Mouse (Mus musculus): ENCODE measurements around the gene Dmp1. TPM values are rescaled to one million over a fixed set of nuclear protein-coding genes. Genes with fewer than 3 reads are reported as not detected.

The Dmp1 gene
- polyA plus RNA-seq, 2 experiments: 3.0 to 5.8 TPM

- Histone ChIP-seq H3K9me3 (ENCODE audit: control insufficient read depth, low read length) (no peaks in the 10 kb centered on the region), H3K9ac (ENCODE audit: low read depth, low read length, severe bottlenecking) (no peak overlapping the region), H3K4me1 (ENCODE audit: control insufficient read depth, insufficient read depth, low read length) (no peaks in the 10 kb centered on the region), H3K36me3 (ENCODE audit: control insufficient read depth, insufficient read depth, low read length) (no peaks in the 10 kb centered on the region), H3K27ac (replicated peaks; ENCODE audit: low read depth, low read length) (no peak overlapping the region), H3K4me2 (replicated peaks; ENCODE audit: low read depth, low read length, severe bottlenecking) (no peak overlapping the region), H3K4me3 (replicated peaks; ENCODE audit: low read length) (no peak overlapping the region), H3K27me3 (ENCODE audit: control insufficient read depth, insufficient read depth, low read length) (no peaks in the 10 kb centered on the region)
- 35% methylated on average over 4 of the region's 4 CpGs for WGBS
- DNase-seq (ENCODE audit: low spot score) (peak; percentile 29), ATAC-seq (ENCODE audit: low FRiP score, low read depth) (no peak)
- no peak for TF ChIP-seq POLR2A (IDR thresholded peaks at IDR 0.05; ENCODE audit: borderline replicate concordance, extremely low read depth, insufficient read depth, insufficient read length)
Measured at GRCm38 (mm10) chr5:104163536-104163935, 38.9 kb upstream of the Dmp1 start.

GRCm38 (mm10) chr5:104170412-104170811 lies 32.0 kb upstream of the Dmp1 start, which contains the start of gene Dspp:
Dspp (plus strand) TSS chr5:104170712.
- no peak within 1 kb of the TSS for H3K4me3 ChIP-seq (replicated peaks; ENCODE audit: low read length)
- no peak for ATAC-seq (ENCODE audit: low FRiP score, low read depth)
- DNase-seq (ENCODE audit: low spot score): no peak
- no peaks in the 10 kb centered on the region for H3K36me3 ChIP-seq (ENCODE audit: control insufficient read depth, insufficient read depth, low read length)
- H3K27ac ChIP-seq (replicated peaks; ENCODE audit: low read depth, low read length): no peak within 1 kb of the TSS
- TF ChIP-seq POLR2A (IDR thresholded peaks at IDR 0.05; ENCODE audit: borderline replicate concordance, extremely low read depth, insufficient read depth, insufficient read length): no peak
- H3K27me3 ChIP-seq (ENCODE audit: control insufficient read depth, insufficient read depth, low read length): no peaks in the 10 kb centered on the region
- H3K4me1 ChIP-seq (ENCODE audit: control insufficient read depth, insufficient read depth, low read length): no peaks in the 10 kb centered on the region
- H3K9ac ChIP-seq (ENCODE audit: low read depth, low read length, severe bottlenecking): no peak within 1 kb of the TSS
- H3K4me2 ChIP-seq (replicated peaks; ENCODE audit: low read depth, low read length, severe bottlenecking): no peak within 1 kb of the TSS
- no peaks in the 10 kb centered on the region for H3K9me3 ChIP-seq (ENCODE audit: control insufficient read depth, low read length)
- 87% methylated on average over 7 of the region's 7 CpGs for WGBS

- Histone ChIP-seq H3K36me3 (ENCODE audit: control insufficient read depth, insufficient read depth, low read length) (no peaks in the 10 kb centered on the region), H3K4me1 (ENCODE audit: control insufficient read depth, insufficient read depth, low read length) (no peaks in the 10 kb centered on the region), H3K27me3 (ENCODE audit: control insufficient read depth, insufficient read depth, low read length) (no peaks in the 10 kb centered on the region), H3K4me2 (replicated peaks; ENCODE audit: low read depth, low read length, severe bottlenecking) (no peak overlapping the region), H3K4me3 (replicated peaks; ENCODE audit: low read length) (no peak overlapping the region), H3K9me3 (ENCODE audit: control insufficient read depth, low read length) (no peaks in the 10 kb centered on the region), H3K9ac (ENCODE audit: low read depth, low read length, severe bottlenecking) (no peak overlapping the region), H3K27ac (replicated peaks; ENCODE audit: low read depth, low read length) (no peak overlapping the region)
- DNase-seq (ENCODE audit: low spot score) (no peak), ATAC-seq (ENCODE audit: low FRiP score, low read depth) (no peak)
- WGBS: 80% methylated on average over 6 of the region's 6 CpGs
- no peak for TF ChIP-seq POLR2A (IDR thresholded peaks at IDR 0.05; ENCODE audit: borderline replicate concordance, extremely low read depth, insufficient read depth, insufficient read length)
Measured at GRCm38 (mm10) chr5:104173094-104173493, 29.3 kb upstream of the Dmp1 start.

GRCm38 (mm10) chr5:104183743-104184142 lies 18.7 kb upstream of the Dmp1 start:
- Histone ChIP-seq H3K4me1 (ENCODE audit: control insufficient read depth, insufficient read depth, low read length) (no peaks in the 10 kb centered on the region), H3K27me3 (ENCODE audit: control insufficient read depth, insufficient read depth, low read length) (no peaks in the 10 kb centered on the region), H3K27ac (replicated peaks; ENCODE audit: low read depth, low read length) (no peak overlapping the region), H3K36me3 (ENCODE audit: control insufficient read depth, insufficient read depth, low read length) (no peaks in the 10 kb centered on the region), H3K4me2 (replicated peaks; ENCODE audit: low read depth, low read length, severe bottlenecking) (no peak overlapping the region), H3K9ac (ENCODE audit: low read depth, low read length, severe bottlenecking) (no peak overlapping the region), H3K9me3 (ENCODE audit: control insufficient read depth, low read length) (no peaks in the 10 kb centered on the region; the same call in 1 of the 2 replicates), H3K4me3 (replicated peaks; ENCODE audit: low read length) (no peak overlapping the region)
- WGBS: 78% methylated on average over 1 of the region's 1 CpGs
- DNase-seq (ENCODE audit: low spot score) (no peak), ATAC-seq (ENCODE audit: low FRiP score, low read depth) (no peak)
- no peak for TF ChIP-seq POLR2A (IDR thresholded peaks at IDR 0.05; ENCODE audit: borderline replicate concordance, extremely low read depth, insufficient read depth, insufficient read length)

GRCm38 (mm10) chr5:104187281-104187680 lies 15.1 kb upstream of the Dmp1 start:
- Histone ChIP-seq H3K27ac (replicated peaks; ENCODE audit: low read depth, low read length) (no peak overlapping the region), H3K9ac (ENCODE audit: low read depth, low read length, severe bottlenecking) (no peak overlapping the region), H3K4me1 (ENCODE audit: control insufficient read depth, insufficient read depth, low read length) (no peaks in the 10 kb centered on the region), H3K9me3 (ENCODE audit: control insufficient read depth, low read length) (no peaks in the 10 kb centered on the region; the same call in 1 of the 2 replicates), H3K4me2 (replicated peaks; ENCODE audit: low read depth, low read length, severe bottlenecking) (no peak overlapping the region), H3K4me3 (replicated peaks; ENCODE audit: low read length) (no peak overlapping the region), H3K36me3 (ENCODE audit: control insufficient read depth, insufficient read depth, low read length) (no peaks in the 10 kb centered on the region), H3K27me3 (ENCODE audit: control insufficient read depth, insufficient read depth, low read length) (no peaks in the 10 kb centered on the region)
- DNase-seq (ENCODE audit: low spot score) (no peak), ATAC-seq (ENCODE audit: low FRiP score, low read depth) (no peak)
- no peak for TF ChIP-seq POLR2A (IDR thresholded peaks at IDR 0.05; ENCODE audit: borderline replicate concordance, extremely low read depth, insufficient read depth, insufficient read length)
- 77% methylated on average over 3 of the region's 3 CpGs for WGBS

- H3K9ac ChIP-seq (ENCODE audit: low read depth, low read length, severe bottlenecking): no peak overlapping the region
- no peaks in the 10 kb centered on the region for H3K27me3 ChIP-seq (ENCODE audit: control insufficient read depth, insufficient read depth, low read length)
- no peak for ATAC-seq (ENCODE audit: low FRiP score, low read depth)
- no peak overlapping the region for H3K4me2 ChIP-seq (replicated peaks; ENCODE audit: low read depth, low read length, severe bottlenecking)
- H3K27ac ChIP-seq (replicated peaks; ENCODE audit: low read depth, low read length): no peak overlapping the region
- no peak overlapping the region for H3K4me3 ChIP-seq (replicated peaks; ENCODE audit: low read length)
- H3K4me1 ChIP-seq (ENCODE audit: control insufficient read depth, insufficient read depth, low read length): no peaks in the 10 kb centered on the region
- no peaks in the 10 kb centered on the region for H3K36me3 ChIP-seq (ENCODE audit: control insufficient read depth, insufficient read depth, low read length)
- 100% methylated on average over 1 of the region's 1 CpGs for WGBS
- TF ChIP-seq POLR2A (IDR thresholded peaks at IDR 0.05; ENCODE audit: borderline replicate concordance, extremely low read depth, insufficient read depth, insufficient read length): no peak
- no peaks in the 10 kb centered on the region; the same call in 1 of the 2 replicates for H3K9me3 ChIP-seq (ENCODE audit: control insufficient read depth, low read length)
- no peak for DNase-seq (ENCODE audit: low spot score)
Measured at GRCm38 (mm10) chr5:104195086-104195485, 7.3 kb upstream of the Dmp1 start.
